Mouse (Mus musculus) left cerebral cortex, adult 11 months (tissue): ENCODE data around the gene Abtb2.

Source experiments
- DNase-seq: peaks from one replicate; pipeline ENCODE4 v3.0.0; 2022; ENCODE audit warnings: low spot score

Gene Abtb2

GRCm38 (mm10) chr2:103618407-103618806, 52.3 kb downstream of the Abtb2 start:
- no peak for DNase-seq

GRCm38 (mm10) chr2:103622950-103623349, 56.8 kb downstream of the Abtb2 start:
- no peak for DNase-seq

- no peak for DNase-seq
Observed at GRCm38 (mm10) chr2:103625349-103625932, 59.3 kb downstream of the Abtb2 start.

- no peak for DNase-seq
Observed at GRCm38 (mm10) chr2:103627101-103627500, 61.0 kb downstream of the Abtb2 start.

- DNase-seq = no peak
Observed at GRCm38 (mm10) chr2:103629956-103630355, 63.8 kb downstream of the Abtb2 start.

GRCm38 (mm10) chr2:103631293-103631717, 65.2 kb downstream of the Abtb2 start:
- DNase-seq = no peak

- DNase-seq = no peak
Observed at GRCm38 (mm10) chr2:103632136-103632925, 66.2 kb downstream of the Abtb2 start.

GRCm38 (mm10) chr2:103632926-103633250, 66.8 kb downstream of the Abtb2 start:
- no peak for DNase-seq

- no peak for DNase-seq
Observed at GRCm38 (mm10) chr2:103635731-103636487, 69.8 kb downstream of the Abtb2 start.

GRCm38 (mm10) chr2:103637385-103637784, 71.3 kb downstream of the Abtb2 start:
- no peak for DNase-seq

GRCm38 (mm10) chr2:103637943-103638342, 71.8 kb downstream of the Abtb2 start:
- no peak for DNase-seq

GRCm38 (mm10) chr2:103639701-103640100, 73.6 kb downstream of the Abtb2 start:
- DNase-seq = no peak

- DNase-seq = no peak
Observed at GRCm38 (mm10) chr2:103640861-103641260, 74.8 kb downstream of the Abtb2 start.

- DNase-seq = peak; percentile 35
Observed at GRCm38 (mm10) chr2:103643584-103644211, 77.6 kb downstream of the Abtb2 start.

- no peak for DNase-seq
Observed at GRCm38 (mm10) chr2:103644418-103644817, 78.3 kb downstream of the Abtb2 start.

- no peak for DNase-seq
Observed at GRCm38 (mm10) chr2:103650314-103650879, 84.3 kb downstream of the Abtb2 start.

GRCm38 (mm10) chr2:103652121-103652520, 86.0 kb downstream of the Abtb2 start:
- DNase-seq = no peak

GRCm38 (mm10) chr2:103655037-103655436, 88.9 kb downstream of the Abtb2 start:
- no peak for DNase-seq

- DNase-seq = no peak
Observed at GRCm38 (mm10) chr2:103656028-103656427, 89.9 kb downstream of the Abtb2 start.

GRCm38 (mm10) chr2:103659167-103659566, 93.1 kb downstream of the Abtb2 start:
- no peak for DNase-seq

GRCm38 (mm10) chr2:103659648-103660556, 93.8 kb downstream of the Abtb2 start:
- no peak for DNase-seq
